Mouse (Mus musculus) embryonic facial prominence, embryonic 10.5 days (tissue): ENCODE measurements at regions not wholly inside any gene's neighbourhood (a gene's known extent, or its start where the extent isn't known, plus 50 kb on each side); places are given as distances from the start of the nearest gene placed in this dataset.
A peak's percentile ranks its signal among the peaks of the same experiment; 100 is the strongest.

Experiments
- DNase-seq: peaks from one replicate; pipeline ENCODE4 v3.0.0-alpha.2; 2017; ENCODE audit warnings: low spot score
- H3K27ac ChIP-seq: fragments of 300-500 bp; sonication (generic); replicated peaks from 2 replicates; pipeline ENCODE4 v1.5.1; 2016; ENCODE audit warnings: mild to moderate bottlenecking
- H3K27me3 ChIP-seq: fragments of 300-500 bp; sonication (generic); replicated peaks from 2 replicates; pipeline ENCODE4 v1.6.1; 2016; ENCODE audit warnings: low read depth, mild to moderate bottlenecking; ENCODE audit not compliant: poor library complexity, severe bottlenecking
- H3K36me3 ChIP-seq: fragments of 300-500 bp; sonication (generic); replicated peaks from 2 replicates; pipeline ENCODE4 v1.6.1; 2016; ENCODE audit warnings: mild to moderate bottlenecking, moderate library complexity
- H3K4me1 ChIP-seq: fragments of 300-500 bp; sonication (generic); 2 replicates; pipeline ENCODE4 v1.6.1; 2016
- H3K4me3 ChIP-seq: fragments of 300-500 bp; sonication (generic); 2 replicates; pipeline ENCODE4 v1.5.1; 2016; ENCODE audit warnings: mild to moderate bottlenecking, moderate library complexity
- H3K9me3 ChIP-seq: fragments of 300-500 bp; sonication (generic); 2 replicates; pipeline ENCODE4 v1.6.1; 2016; ENCODE audit warnings: mild to moderate bottlenecking
- WGBS: fragments of 180-500 bp; shearing (Covaris S2); methylation state at CpG from one replicate; pipeline ENCODE4 v1.1.7; 2016; 5-methylcytosine and 5-hydroxymethylcytosine counted together

GRCm38 (mm10) chr6:139391307-139391706, 110.5 kb downstream of the Rergl start:
- no peaks in the 10 kb centered on the region for H3K9me3 ChIP-seq
- H3K4me1 ChIP-seq = no peaks in the 10 kb centered on the region
- H3K36me3 ChIP-seq = no peaks in the 10 kb centered on the region
- WGBS = 5% methylated on average over 13 of the region's 13 CpGs
- peak; percentile 73 for DNase-seq
- H3K4me3 ChIP-seq = no peak overlapping the region
- H3K27ac ChIP-seq = no peak overlapping the region
- no peaks in the 10 kb centered on the region for H3K27me3 ChIP-seq

GRCm38 (mm10) chr6:139350939-139351338, 150.8 kb downstream of the Rergl start:
- no peak for DNase-seq
- Histone ChIP-seq H3K36me3 (no peaks in the 10 kb centered on the region), H3K27ac (no peak overlapping the region), H3K9me3 (no peaks in the 10 kb centered on the region), H3K4me3 (no peak overlapping the region), H3K4me1 (no peaks in the 10 kb centered on the region), H3K27me3 (no peaks in the 10 kb centered on the region)
- WGBS = 89% methylated on average over 2 of the region's 2 CpGs

- H3K9me3 ChIP-seq = no peaks in the 10 kb centered on the region
- H3K27ac ChIP-seq = no peak overlapping the region
- 94% methylated on average over 7 of the region's 7 CpGs for WGBS
- DNase-seq = no peak
- no peak overlapping the region for H3K4me3 ChIP-seq
- no peaks in the 10 kb centered on the region for H3K36me3 ChIP-seq
- peaks cover 4% of the 10 kb centered on the region; the same call in 1 of the 2 replicates for H3K4me1 ChIP-seq
- no peaks in the 10 kb centered on the region for H3K27me3 ChIP-seq
These were observed 176.6 kb downstream of the Rergl start for GRCm38 (mm10) chr6:139325226-139325625.

- no peaks in the 10 kb centered on the region for H3K9me3 ChIP-seq
- 32% methylated on average over 5 of the region's 5 CpGs for WGBS
- H3K4me3 ChIP-seq = no peak overlapping the region
- no peaks in the 10 kb centered on the region for H3K27me3 ChIP-seq
- peak overlapping the region; percentile 57 for H3K27ac ChIP-seq
- H3K4me1 ChIP-seq = 0 out of 2 replicates have a peak, but pooled peaks cover 5% of the 10 kb centered on the region
- no peak for DNase-seq
- H3K36me3 ChIP-seq = no peaks in the 10 kb centered on the region
These were observed 194.1 kb downstream of the Rergl start for GRCm38 (mm10) chr6:139307651-139308050.

DNA sequence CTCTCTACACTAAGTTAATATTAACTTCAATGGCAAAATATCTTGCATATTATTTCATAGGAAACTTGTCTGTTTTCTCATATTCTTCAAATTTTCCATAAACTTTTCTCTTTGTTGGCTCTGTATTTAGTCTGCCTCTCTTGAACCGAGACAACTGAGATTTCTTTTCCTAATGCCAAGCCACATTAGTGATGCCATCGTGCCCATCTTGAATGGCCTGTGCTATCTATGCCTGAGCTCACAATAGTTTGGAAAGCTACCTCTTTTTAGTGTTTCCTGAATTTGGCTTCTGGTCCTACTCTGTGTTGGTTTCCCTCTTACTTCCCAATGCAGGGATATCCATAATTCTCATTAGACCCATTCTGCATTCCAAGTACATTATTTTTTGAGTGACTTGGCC, 197.5 kb downstream of the Rergl start:
- 87% methylated on average over 2 of the region's 2 CpGs for WGBS
- Histone ChIP-seq H3K27me3 (no peaks in the 10 kb centered on the region), H3K4me3 (no peak overlapping the region), H3K27ac (no peak overlapping the region), H3K4me1 (0 out of 2 replicates have a peak, but pooled peaks cover 5% of the 10 kb centered on the region), H3K36me3 (no peaks in the 10 kb centered on the region), H3K9me3 (no peaks in the 10 kb centered on the region)
- DNase-seq = no peak

DNA sequence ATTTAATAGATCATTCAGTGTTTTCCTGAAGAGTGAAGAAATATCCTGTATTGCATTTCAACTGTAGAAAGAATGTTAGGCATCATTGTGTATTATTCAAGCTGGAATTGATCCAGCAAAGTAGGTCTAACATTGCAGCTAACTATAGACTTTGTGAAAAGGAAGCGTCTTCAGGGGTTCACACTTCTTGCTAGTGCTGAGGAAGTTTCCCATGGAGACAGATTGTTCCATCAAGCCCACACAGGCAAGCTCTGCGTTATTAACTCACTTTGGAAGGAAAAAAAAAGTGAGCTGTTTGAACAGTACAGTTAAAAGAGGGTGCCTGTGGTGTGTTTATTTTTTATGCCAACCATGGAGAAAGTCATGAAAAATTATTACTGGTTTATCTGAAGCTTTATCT, 206.1 kb downstream of the Rergl start:
- Histone ChIP-seq H3K27me3 (no peaks in the 10 kb centered on the region), H3K27ac (no peak overlapping the region), H3K4me3 (no peak overlapping the region), H3K36me3 (no peaks in the 10 kb centered on the region), H3K9me3 (no peaks in the 10 kb centered on the region), H3K4me1 (no peaks in the 10 kb centered on the region)
- 80% methylated on average over 2 of the region's 2 CpGs for WGBS
- no peak for DNase-seq

DNA sequence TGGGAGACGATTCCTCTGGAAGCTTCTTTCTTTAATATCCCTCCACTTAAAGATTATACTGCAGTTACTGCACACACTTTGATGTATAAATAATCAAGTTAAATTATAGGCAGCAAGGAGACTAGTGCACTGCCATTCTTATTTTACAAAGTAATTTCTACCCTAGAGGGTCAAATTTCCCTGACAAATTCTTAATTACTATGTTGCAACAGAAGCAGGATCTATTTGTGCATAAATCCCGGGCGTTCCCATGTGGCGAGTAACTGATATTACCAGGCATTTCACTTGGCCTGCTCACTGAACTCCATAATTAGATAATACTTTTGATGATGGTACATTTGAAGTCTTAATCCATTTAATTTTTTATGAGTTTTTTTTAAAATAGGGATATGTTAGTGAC, 222.7 kb downstream of the Rergl start:
- WGBS = 75% methylated on average over 4 of the region's 4 CpGs
- H3K4me3 ChIP-seq = no peak overlapping the region
- H3K4me1 ChIP-seq = no peaks in the 10 kb centered on the region
- no peak overlapping the region for H3K27ac ChIP-seq
- no peaks in the 10 kb centered on the region for H3K9me3 ChIP-seq
- no peaks in the 10 kb centered on the region for H3K36me3 ChIP-seq
- no peaks in the 10 kb centered on the region for H3K27me3 ChIP-seq
- DNase-seq = no peak

- WGBS = 67% methylated on average over 3 of the region's 3 CpGs
- DNase-seq = no peak
These were observed 226.3 kb downstream of the Rergl start for GRCm38 (mm10) chr6:139275512-139275911.

DNA sequence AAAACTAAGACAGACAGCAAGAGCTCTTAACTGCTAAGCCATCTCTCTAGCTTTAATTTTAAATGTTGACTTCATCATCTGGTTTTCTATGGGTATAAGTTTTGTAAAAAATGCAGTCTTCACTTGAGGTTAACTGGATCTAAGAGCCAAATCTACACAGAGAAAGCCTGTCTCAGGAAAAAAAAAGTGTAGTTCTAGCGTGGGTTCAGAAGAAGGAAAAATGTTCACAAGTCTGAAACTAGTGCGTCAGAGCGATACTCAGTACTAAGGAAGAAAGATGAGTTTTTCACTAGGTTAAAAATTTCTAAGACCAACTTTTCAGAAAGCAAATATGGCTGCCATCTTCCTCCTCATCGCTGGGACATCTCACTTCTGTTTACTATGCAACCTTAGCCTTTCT, 248.1 kb downstream of the Rergl start:
- Histone ChIP-seq H3K4me1 (no peaks in the 10 kb centered on the region), H3K27ac (no peak overlapping the region), H3K9me3 (no peaks in the 10 kb centered on the region), H3K36me3 (no peaks in the 10 kb centered on the region), H3K27me3 (no peaks in the 10 kb centered on the region), H3K4me3 (no peak overlapping the region)
- DNase-seq = no peak
- WGBS = 94% methylated on average over 4 of the region's 4 CpGs

More at GRCm38 (mm10) chr6:139275512-139275911, 226.3 kb downstream of the Rergl start:
- Histone ChIP-seq H3K9me3 (no peaks in the 10 kb centered on the region), H3K4me1 (no peaks in the 10 kb centered on the region), H3K36me3 (no peaks in the 10 kb centered on the region), H3K27me3 (no peaks in the 10 kb centered on the region), H3K27ac (no peak overlapping the region), H3K4me3 (no peak overlapping the region)

- Histone ChIP-seq H3K4me3 (no peak overlapping the region), H3K36me3 (no peaks in the 10 kb centered on the region)
- WGBS = 35% methylated on average over 11 of the region's 11 CpGs
These were observed 252.7 kb downstream of the Rergl start for GRCm38 (mm10) chr6:139248920-139249547.

DNA sequence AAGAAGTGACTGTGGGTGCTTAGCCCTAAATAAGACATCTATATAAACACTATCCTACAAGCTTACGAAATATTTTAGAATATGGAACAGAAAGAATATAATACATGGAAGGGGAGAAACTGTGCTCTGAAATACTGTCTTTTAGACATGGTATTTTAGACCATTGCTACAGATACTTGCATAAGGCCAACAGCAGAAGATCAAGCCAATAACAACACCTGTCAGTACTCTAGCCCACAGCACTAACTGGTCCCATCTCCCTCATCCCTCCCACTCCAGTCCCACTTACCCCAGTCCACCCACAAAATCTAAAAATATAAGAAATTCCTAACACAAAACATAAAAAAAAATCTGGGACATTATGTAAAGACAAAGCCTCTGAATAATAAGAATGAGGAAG, 275.6 kb downstream of the Rergl start:
- Histone ChIP-seq H3K36me3 (no peaks in the 10 kb centered on the region), H3K27me3 (no peaks in the 10 kb centered on the region), H3K4me3 (no peak overlapping the region), H3K27ac (no peak overlapping the region), H3K9me3 (no peaks in the 10 kb centered on the region), H3K4me1 (no peaks in the 10 kb centered on the region)
- 85% methylated on average over 1 of the region's 1 CpGs for WGBS
- DNase-seq = no peak

More at GRCm38 (mm10) chr6:139248920-139249547, 252.7 kb downstream of the Rergl start:
- H3K4me1 ChIP-seq = no peaks in the 10 kb centered on the region
- no peaks in the 10 kb centered on the region for H3K27me3 ChIP-seq
- peak; percentile 75 for DNase-seq
- no peaks in the 10 kb centered on the region for H3K9me3 ChIP-seq
- H3K27ac ChIP-seq = no peak overlapping the region

- no peak overlapping the region for H3K27ac ChIP-seq
- no peaks in the 10 kb centered on the region for H3K4me1 ChIP-seq
- DNase-seq = no peak
- no peaks in the 10 kb centered on the region for H3K27me3 ChIP-seq
- 75% methylated on average over 3 of the region's 3 CpGs for WGBS
- H3K36me3 ChIP-seq = no peaks in the 10 kb centered on the region
- H3K9me3 ChIP-seq = no peaks in the 10 kb centered on the region
- no peak overlapping the region for H3K4me3 ChIP-seq
These were observed 287.3 kb downstream of the Rergl start for GRCm38 (mm10) chr6:139214488-139214887.

DNA sequence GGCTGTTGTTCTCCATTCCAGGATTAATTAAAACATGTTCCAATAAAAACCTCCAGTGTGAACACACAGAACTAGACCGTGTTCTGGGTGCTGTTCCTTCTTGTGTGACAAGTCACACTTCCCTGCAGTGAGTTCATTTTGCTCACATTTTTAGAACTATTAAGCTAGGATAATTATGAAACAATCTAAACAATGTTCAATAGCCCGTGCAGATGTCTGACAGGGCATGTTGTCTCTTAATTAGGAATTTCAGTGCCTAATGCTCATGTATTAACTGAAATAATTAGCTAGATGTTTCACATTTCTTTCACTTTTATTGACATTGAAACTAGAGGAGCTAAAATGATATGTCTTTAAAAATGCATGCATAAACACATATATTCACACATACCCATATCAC, 291.5 kb downstream of the Rergl start:
- WGBS = 81% methylated on average over 2 of the region's 2 CpGs
- Histone ChIP-seq H3K4me3 (no peak overlapping the region), H3K36me3 (no peaks in the 10 kb centered on the region), H3K4me1 (no peaks in the 10 kb centered on the region), H3K27me3 (no peaks in the 10 kb centered on the region), H3K9me3 (no peaks in the 10 kb centered on the region), H3K27ac (no peak overlapping the region)
- DNase-seq = no peak
